Mouse (Mus musculus) telencephalon, adult 2 months (tissue): Measurements from ENCODE around the gene Slc47a1.
"Not testable (repeated sequence)": the region's sequence is repeated elsewhere in the genome, so short reads cannot be mapped to it uniquely, and the experiment has no call there.

Experiments used
- DNase-seq: peaks from one replicate; pipeline ENCODE4 v3.0.0-alpha.2; 2011; ENCODE audit warnings: low read depth, low spot score

The Slc47a1 gene

GRCm38 (mm10) chr11:61319233-61319922 is 58.8 kb downstream of the Slc47a1 start:
- no peak for DNase-seq

- DNase-seq, result no peak
Measured at GRCm38 (mm10) chr11:61316864-61317263, 61.3 kb downstream of the Slc47a1 start.

DNA sequence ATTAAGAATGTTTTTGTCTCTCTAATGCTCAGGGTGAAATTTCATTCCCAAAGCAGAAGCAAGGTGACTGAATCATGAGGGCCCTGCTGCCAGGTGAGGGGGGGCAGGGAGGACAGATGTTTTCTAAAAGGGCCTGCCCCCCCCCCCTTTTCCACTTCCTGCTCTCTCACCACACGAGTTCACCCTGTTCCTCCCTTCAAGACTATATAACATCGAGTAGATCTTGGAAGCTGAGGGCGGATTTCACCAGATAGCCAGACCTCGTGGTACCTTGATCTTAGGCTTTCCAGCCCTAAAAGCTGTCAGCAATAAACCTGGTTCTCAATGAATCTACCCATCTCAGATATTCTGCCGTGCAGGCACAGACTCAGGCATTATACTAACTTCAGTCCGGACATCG is 67.8 kb downstream of the Slc47a1 start:
- DNase-seq, result no peak

- no peak for DNase-seq
Measured at GRCm38 (mm10) chr11:61309831-61310230, 68.3 kb downstream of the Slc47a1 start.

- DNase-seq, result no peak
Measured at GRCm38 (mm10) chr11:61307795-61308194, 70.3 kb downstream of the Slc47a1 start.

DNA sequence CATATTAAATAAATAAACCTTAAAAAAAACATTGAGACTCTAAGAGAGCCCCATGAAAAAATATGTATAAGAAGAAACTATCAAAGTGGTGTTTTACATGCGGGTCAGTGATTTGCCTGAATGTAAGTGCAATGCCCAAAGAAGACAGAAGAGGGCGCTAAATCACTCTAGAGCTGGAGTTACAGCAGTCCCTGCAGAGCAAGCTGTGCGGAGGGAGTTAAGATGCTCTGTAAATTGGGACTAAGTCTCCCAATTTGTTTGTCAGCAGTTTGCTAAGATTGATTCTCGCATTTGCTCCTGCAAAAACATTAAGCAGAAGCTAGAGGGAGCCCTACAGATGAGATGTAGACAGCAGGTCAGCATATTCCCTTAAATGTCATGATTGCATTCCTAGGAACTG is 72.8 kb downstream of the Slc47a1 start:
- peak; percentile 17 for DNase-seq

GRCm38 (mm10) chr11:61304535-61304934 is 73.6 kb downstream of the Slc47a1 start:
- DNase-seq, result not testable (repeated sequence)

- DNase-seq, result no peak
Measured at GRCm38 (mm10) chr11:61300716-61301392, 77.3 kb downstream of the Slc47a1 start.

GRCm38 (mm10) chr11:61300205-61300604 is 77.9 kb downstream of the Slc47a1 start:
- DNase-seq, result no peak

DNA sequence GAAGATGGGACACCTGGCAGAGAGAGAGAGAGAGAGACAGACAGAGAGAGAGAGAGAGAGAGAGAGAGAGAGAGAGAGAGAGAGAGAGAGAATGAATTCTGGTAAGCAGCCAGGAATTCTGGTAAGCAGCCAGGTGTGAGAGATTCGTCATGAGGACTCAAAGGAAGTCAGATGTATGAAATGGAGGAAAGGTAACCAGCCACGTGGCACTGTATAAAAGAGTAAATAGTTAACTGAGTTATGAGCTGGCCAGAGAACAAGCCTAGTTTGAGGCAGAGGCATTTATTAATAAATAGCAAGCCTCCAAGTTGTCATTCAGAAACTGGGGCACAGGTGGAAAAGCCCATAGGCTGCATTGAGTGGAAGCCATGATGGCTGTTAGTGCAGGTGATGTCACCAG is 80.2 kb downstream of the Slc47a1 start:
- no peak for DNase-seq

GRCm38 (mm10) chr11:61297326-61297725 is 80.8 kb downstream of the Slc47a1 start:
- DNase-seq, result no peak

DNA sequence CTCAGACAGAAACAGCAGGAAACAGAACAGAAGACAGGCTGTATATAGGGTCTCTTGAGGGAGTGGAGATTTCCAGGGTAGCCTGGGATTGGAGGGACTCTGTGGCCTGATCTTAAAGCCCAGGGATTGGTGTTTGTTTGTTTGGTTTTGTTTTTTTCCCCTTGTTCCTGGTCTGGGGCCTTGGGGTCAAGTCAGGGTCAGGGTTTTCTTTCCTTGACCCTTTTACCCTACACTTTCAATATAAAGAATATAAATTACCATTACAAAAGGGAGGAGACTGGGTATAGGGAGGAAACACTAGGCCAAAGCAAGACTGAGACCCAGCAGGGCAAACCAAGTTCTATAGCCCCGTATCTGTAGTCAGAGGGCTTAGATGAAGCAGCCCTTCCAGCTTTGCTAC is 81.6 kb downstream of the Slc47a1 start:
- DNase-seq, result no peak

DNA sequence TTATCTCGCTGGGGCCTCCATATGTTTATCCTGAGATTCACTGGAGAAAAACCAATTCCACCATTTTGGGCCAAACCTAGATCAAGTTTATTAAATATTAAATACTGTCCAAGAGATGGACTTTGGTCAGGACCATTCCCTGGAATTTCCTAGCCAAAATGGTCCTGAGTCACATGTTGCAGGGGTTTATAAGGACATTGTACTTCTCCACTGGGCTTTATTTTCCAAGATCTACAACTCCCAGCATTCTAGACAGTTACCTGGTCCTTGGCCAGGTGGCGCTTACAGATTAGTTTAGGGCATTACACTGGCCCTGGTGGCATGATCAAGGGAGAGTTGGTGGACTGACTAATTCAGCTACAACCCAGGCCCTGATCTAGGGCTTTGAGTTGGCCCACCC is 82.6 kb downstream of the Slc47a1 start:
- DNase-seq, result no peak

DNA sequence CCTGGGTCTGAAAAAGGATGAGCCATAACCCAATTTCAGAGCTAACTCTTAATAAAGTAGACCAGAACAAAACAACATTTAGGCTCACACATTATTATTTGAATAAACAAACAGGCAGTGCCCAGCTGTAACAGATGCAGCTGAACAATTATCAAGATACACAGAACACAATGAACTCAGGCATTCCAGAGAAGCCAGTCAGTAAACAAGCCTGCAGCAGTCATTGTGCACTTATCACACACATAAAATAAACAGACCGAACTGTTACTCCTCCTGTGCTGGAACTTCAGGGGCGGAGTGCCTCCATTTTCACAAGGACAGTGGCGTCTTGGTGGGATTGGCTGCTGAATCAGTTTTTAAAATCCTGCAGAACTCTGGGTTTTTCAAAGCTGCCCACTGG is 83.7 kb downstream of the Slc47a1 start:
- DNase-seq, result no peak
